Mouse (Mus musculus): ENCODE measurements around the gene Cntn5. TPM values are rescaled to one million over a fixed set of nuclear protein-coding genes. Genes with fewer than 3 reads are reported as not detected.

Gene Cntn5
- polyA plus RNA-seq (2011; ENCODE audit: insufficient read length, low read depth, missing spikeins), result not detected in 2 replicates

- Histone ChIP-seq H3K4me1 (ENCODE audit: control insufficient read depth, insufficient read depth, low read length) (no peaks in the 10 kb centered on the region), H3K4me3 (ENCODE audit: insufficient read depth, low read length) (no peak within 1 kb of the TSS), H3K27ac (ENCODE audit: insufficient read depth, low read length) (no peak within 1 kb of the TSS)
- TF ChIP-seq POLR2A (IDR thresholded peaks at IDR 0.05; ENCODE audit: low read depth, low read length), result no peak
- no peak for TF ChIP-seq CTCF (IDR thresholded peaks at IDR 0.05; ENCODE audit: borderline replicate concordance, insufficient read depth, low read length)
These were observed at the start of gene Cntn5 for GRCm38 (mm10) chr9:10904616-10905363. TSS of gene Cntn5 (minus strand) at chr9:10904775.

GRCm38 (mm10) chr9:10950470-10950869, 45.9 kb upstream of the Cntn5 start:
- TF ChIP-seq POLR2A (IDR thresholded peaks at IDR 0.05; ENCODE audit: low read depth, low read length), result no peak
- no peak for TF ChIP-seq CTCF (IDR thresholded peaks at IDR 0.05; ENCODE audit: borderline replicate concordance, insufficient read depth, low read length)
- Histone ChIP-seq H3K27ac (ENCODE audit: insufficient read depth, low read length) (no peak overlapping the region), H3K4me1 (ENCODE audit: control insufficient read depth, insufficient read depth, low read length) (no peaks in the 10 kb centered on the region), H3K4me3 (ENCODE audit: insufficient read depth, low read length) (no peak overlapping the region)

- Histone ChIP-seq H3K4me1 (ENCODE audit: control insufficient read depth, insufficient read depth, low read length) (no peaks in the 10 kb centered on the region), H3K27ac (ENCODE audit: insufficient read depth, low read length) (no peak overlapping the region), H3K4me3 (ENCODE audit: insufficient read depth, low read length) (no peak overlapping the region)
- TF ChIP-seq POLR2A (IDR thresholded peaks at IDR 0.05; ENCODE audit: low read depth, low read length) (no peak), CTCF (IDR thresholded peaks at IDR 0.05; ENCODE audit: borderline replicate concordance, insufficient read depth, low read length) (no peak)
These were observed 5.0 kb upstream of the Cntn5 start for GRCm38 (mm10) chr9:10909573-10909972.

- TF ChIP-seq POLR2A (IDR thresholded peaks at IDR 0.05; ENCODE audit: low read depth, low read length) (no peak), CTCF (IDR thresholded peaks at IDR 0.05; ENCODE audit: borderline replicate concordance, insufficient read depth, low read length) (no peak)
- no peak overlapping the region for H3K27ac ChIP-seq (ENCODE audit: insufficient read depth, low read length)
- no peaks in the 10 kb centered on the region for H3K4me1 ChIP-seq (ENCODE audit: control insufficient read depth, insufficient read depth, low read length)
- no peak overlapping the region for H3K4me3 ChIP-seq (ENCODE audit: insufficient read depth, low read length)
These were observed 1.1 kb upstream of the Cntn5 start for GRCm38 (mm10) chr9:10905696-10906095.

- Histone ChIP-seq H3K4me1 (ENCODE audit: control insufficient read depth, insufficient read depth, low read length) (no peaks in the 10 kb centered on the region), H3K27ac (ENCODE audit: insufficient read depth, low read length) (no peak overlapping the region), H3K4me3 (ENCODE audit: insufficient read depth, low read length) (no peak overlapping the region)
- TF ChIP-seq POLR2A (IDR thresholded peaks at IDR 0.05; ENCODE audit: low read depth, low read length) (no peak), CTCF (IDR thresholded peaks at IDR 0.05; ENCODE audit: borderline replicate concordance, insufficient read depth, low read length) (no peak)
These were observed 24.8 kb downstream of the Cntn5 start for GRCm38 (mm10) chr9:10879758-10880157.

- no peak for TF ChIP-seq CTCF (IDR thresholded peaks at IDR 0.05; ENCODE audit: borderline replicate concordance, insufficient read depth, low read length)
- no peak for TF ChIP-seq POLR2A (IDR thresholded peaks at IDR 0.05; ENCODE audit: low read depth, low read length)
- Histone ChIP-seq H3K4me3 (ENCODE audit: insufficient read depth, low read length) (no peak overlapping the region), H3K4me1 (ENCODE audit: control insufficient read depth, insufficient read depth, low read length) (no peaks in the 10 kb centered on the region), H3K27ac (ENCODE audit: insufficient read depth, low read length) (no peak overlapping the region)
These were observed 30.7 kb downstream of the Cntn5 start for GRCm38 (mm10) chr9:10873881-10874280.

- H3K4me1 ChIP-seq (ENCODE audit: control insufficient read depth, insufficient read depth, low read length), result no peaks in the 10 kb centered on the region
- H3K4me3 ChIP-seq (ENCODE audit: insufficient read depth, low read length), result no peak overlapping the region
- H3K27ac ChIP-seq (ENCODE audit: insufficient read depth, low read length), result no peak overlapping the region
- TF ChIP-seq POLR2A (IDR thresholded peaks at IDR 0.05; ENCODE audit: low read depth, low read length) (no peak), CTCF (IDR thresholded peaks at IDR 0.05; ENCODE audit: borderline replicate concordance, insufficient read depth, low read length) (no peak)
These were observed 48.2 kb downstream of the Cntn5 start for GRCm38 (mm10) chr9:10856204-10856892.

GRCm38 (mm10) chr9:10816711-10817110, 87.9 kb downstream of the Cntn5 start:
- no peak overlapping the region for H3K4me3 ChIP-seq (ENCODE audit: insufficient read depth, low read length)
- H3K27ac ChIP-seq (ENCODE audit: insufficient read depth, low read length), result no peak overlapping the region
- no peak for TF ChIP-seq POLR2A (IDR thresholded peaks at IDR 0.05; ENCODE audit: low read depth, low read length)
- no peak for TF ChIP-seq CTCF (IDR thresholded peaks at IDR 0.05; ENCODE audit: borderline replicate concordance, insufficient read depth, low read length)
- H3K4me1 ChIP-seq (ENCODE audit: control insufficient read depth, insufficient read depth, low read length), result no peaks in the 10 kb centered on the region

- Histone ChIP-seq H3K4me1 (ENCODE audit: control insufficient read depth, insufficient read depth, low read length) (no peaks in the 10 kb centered on the region), H3K4me3 (ENCODE audit: insufficient read depth, low read length) (no peak overlapping the region), H3K27ac (ENCODE audit: insufficient read depth, low read length) (no peak overlapping the region)
- TF ChIP-seq POLR2A (IDR thresholded peaks at IDR 0.05; ENCODE audit: low read depth, low read length) (no peak), CTCF (IDR thresholded peaks at IDR 0.05; ENCODE audit: borderline replicate concordance, insufficient read depth, low read length) (no peak)
These were observed 107.4 kb downstream of the Cntn5 start for GRCm38 (mm10) chr9:10797158-10797557.

- no peak overlapping the region for H3K27ac ChIP-seq (ENCODE audit: insufficient read depth, low read length)
- H3K4me1 ChIP-seq (ENCODE audit: control insufficient read depth, insufficient read depth, low read length), result no peaks in the 10 kb centered on the region
- TF ChIP-seq CTCF (IDR thresholded peaks at IDR 0.05; ENCODE audit: borderline replicate concordance, insufficient read depth, low read length) (no peak), POLR2A (IDR thresholded peaks at IDR 0.05; ENCODE audit: low read depth, low read length) (no peak)
- no peak overlapping the region for H3K4me3 ChIP-seq (ENCODE audit: insufficient read depth, low read length)
These were observed 109.5 kb downstream of the Cntn5 start for GRCm38 (mm10) chr9:10795102-10795501.
